ENCODE assay signal across 7 mouse cellular contexts in genomic region chr3:87996971-87997614, GRCm38 (mm10). TPM values are rescaled to one million over a fixed set of nuclear protein-coding genes. Genes with fewer than 3 reads are reported as not detected.
DNase-seq lines count a peak whose midpoint lies in the region; ATAC-seq lines count a peak whose summit lies in the region.

No protein-coding gene starts in this region.

- under 1% methylated on average over 48 of the region's 49 CpGs for WGBS in forebrain, embryonic 14.5 days
- WGBS in midbrain, embryonic 11.5 days, result under 1% methylated on average over 49 of the region's 49 CpGs

- H3K4me2 ChIP-seq in forebrain, embryonic 14.5 days (ENCODE audit: low read length), result peak overlapping the region; percentile 59
- peak overlapping the region; percentile 49 for H3K4me2 ChIP-seq in midbrain, embryonic 11.5 days

- H3K27me3 ChIP-seq in forebrain, embryonic 14.5 days (replicated peaks; ENCODE audit: control insufficient read depth, insufficient read depth, low read length), result peaks cover 83% of the 10 kb centered on the region
- H3K27me3 ChIP-seq in midbrain, embryonic 11.5 days (ENCODE audit: control insufficient read depth, insufficient read depth, low read length), result peaks cover 89% of the 10 kb centered on the region

- peak; percentile 27 for DNase-seq in urinary bladder, postnatal 25 days (ENCODE audit: low spot score)
- DNase-seq in urinary bladder, postnatal 10 days (ENCODE audit: low spot score), result no peak
- DNase-seq in forebrain, embryonic 14.5 days (ENCODE audit: low spot score), result no peak
- peak; percentile 31 to 51 for DNase-seq in kidney, postnatal 25 days
- DNase-seq in midbrain, embryonic 11.5 days (ENCODE audit: low spot score, missing footprints), result peak; percentile 92
- DNase-seq in frontal cortex, postnatal 36 days (ENCODE audit: low spot score in 2 of 2), result no peak
- DNase-seq in cerebellum, adult 11-12 months, result no peak

- peak overlapping the region; percentile 46 for H3K9ac ChIP-seq in forebrain, embryonic 14.5 days (ENCODE audit: low read length)
- peak overlapping the region; percentile 2 for H3K9ac ChIP-seq in midbrain, embryonic 11.5 days (ENCODE audit: low read length)

- no peak for ATAC-seq in forebrain, embryonic 14.5 days
- no peak; the same call in 1 of the 2 replicates for ATAC-seq in midbrain, embryonic 11.5 days (ENCODE audit: low FRiP score)

- H3K27ac ChIP-seq in forebrain, embryonic 14.5 days (ENCODE audit: low read depth, low read length), result no peak overlapping the region
- H3K27ac ChIP-seq in midbrain, embryonic 11.5 days (ENCODE audit: low read depth, low read length), result no peak overlapping the region

- no peaks in the 10 kb centered on the region for H3K36me3 ChIP-seq in forebrain, embryonic 14.5 days (ENCODE audit: control insufficient read depth, insufficient read depth, low read length)
- no peaks in the 10 kb centered on the region for H3K36me3 ChIP-seq in midbrain, embryonic 11.5 days (ENCODE audit: control insufficient read depth, insufficient read depth, low read length)

- H3K4me1 ChIP-seq in forebrain, embryonic 14.5 days (ENCODE audit: control insufficient read depth, insufficient read depth, low read length), result peaks cover 21% of the 10 kb centered on the region
- H3K4me1 ChIP-seq in midbrain, embryonic 11.5 days (ENCODE audit: control insufficient read depth, insufficient read depth, low read length), result peaks cover 11% of the 10 kb centered on the region

- no peaks in the 10 kb centered on the region for H3K9me3 ChIP-seq in forebrain, embryonic 14.5 days (replicated peaks; ENCODE audit: control insufficient read depth, low read length)
- no peaks in the 10 kb centered on the region for H3K9me3 ChIP-seq in midbrain, embryonic 11.5 days (ENCODE audit: control insufficient read depth, low read length)

- peak overlapping the region; percentile 30 for H3K4me3 ChIP-seq in forebrain, embryonic 14.5 days (ENCODE audit: low read depth, low read length)
- H3K4me3 ChIP-seq in midbrain, embryonic 11.5 days (ENCODE audit: low read depth, low read length), result peak overlapping the region; percentile 23

RNA-seq across cellular contexts. Expression of gene Bcan, which starts 2.9 kb away (rescaled TPM):
- polyA plus RNA-seq in forebrain, embryonic 14.5 days (2014; fragmentation: Nextera tagmentation; extraction: Ambion mirVana), result 13.5 and 21.9 TPM in 2 replicates
- 0.37 and 0.44 TPM in 2 replicates for polyA plus RNA-seq in midbrain, embryonic 11.5 days (2014; fragmentation: Nextera tagmentation; extraction: Ambion mirVana)

RNA-seq across cellular contexts. Expression of gene Nes, which starts 26.2 kb away (rescaled TPM):
- polyA plus RNA-seq in forebrain, embryonic 14.5 days (2014; fragmentation: Nextera tagmentation; extraction: Ambion mirVana), result 23.1 and 27.8 TPM in 2 replicates
- polyA plus RNA-seq in midbrain, embryonic 11.5 days (2014; fragmentation: Nextera tagmentation; extraction: Ambion mirVana), result 70.3 and 85.4 TPM in 2 replicates

RNA-seq across cellular contexts. Expression of gene Hapln2, which starts 30.3 kb away (rescaled TPM):
- 0.52 TPM in 1 of 2 replicates, not detected in the other for polyA plus RNA-seq in forebrain, embryonic 14.5 days (2014; fragmentation: Nextera tagmentation; extraction: Ambion mirVana)
- polyA plus RNA-seq in midbrain, embryonic 11.5 days (2014; fragmentation: Nextera tagmentation; extraction: Ambion mirVana), result 0.11 TPM in 1 of 2 replicates, not detected in the other

RNA-seq across cellular contexts. Expression of gene Gpatch4, which starts 45.8 kb away (rescaled TPM):
- 22.9 and 25.2 TPM in 2 replicates for polyA plus RNA-seq in forebrain, embryonic 14.5 days (2014; fragmentation: Nextera tagmentation; extraction: Ambion mirVana)
- polyA plus RNA-seq in midbrain, embryonic 11.5 days (2014; fragmentation: Nextera tagmentation; extraction: Ambion mirVana), result 31.8 and 32.9 TPM in 2 replicates

RNA-seq across cellular contexts. Expression of gene Crabp2, which starts 48.6 kb away (rescaled TPM):
- 32.8 and 35.9 TPM in 2 replicates for polyA plus RNA-seq in forebrain, embryonic 14.5 days (2014; fragmentation: Nextera tagmentation; extraction: Ambion mirVana)
- polyA plus RNA-seq in midbrain, embryonic 11.5 days (2014; fragmentation: Nextera tagmentation; extraction: Ambion mirVana), result 539 and 540 TPM in 2 replicates

Comparison
In these comparisons a context has a peak if more than half of its experiments do, and no peak if none do; other contexts are left out.
1. DNase-seq: peak in urinary bladder, postnatal 25 days (single experiment), kidney, postnatal 25 days (2 of 2) and midbrain, embryonic 11.5 days (single experiment); none in urinary bladder, postnatal 10 days (single experiment), forebrain, embryonic 14.5 days (single experiment), frontal cortex, postnatal 36 days (0 of 2) and cerebellum, adult 11-12 months (single experiment).
2. RNA of gene Bcan, which starts 2.9 kb away (polyA plus RNA-seq): 13.5 to 21.9 TPM in forebrain, embryonic 14.5 days; 0.37 to 0.44 TPM in midbrain, embryonic 11.5 days; every median in the first group is over 10 times any median in the second.